Mouse (Mus musculus): ENCODE data around the gene Naxd. TPM values are rescaled to one million over a fixed set of nuclear protein-coding genes. Genes with fewer than 3 reads are reported as not detected.
"Not testable (repeated sequence)": the region's sequence is repeated elsewhere in the genome, so short reads cannot be mapped to it uniquely, and the experiment has no call there.

Gene Naxd
- total RNA-seq, 2 experiments from 2014 or later: 30.1 to 34.4 TPM

- no peak for DNase-seq
Observed at GRCm38 (mm10) chr8:11471309-11471708, 26.0 kb upstream of the Naxd start.

GRCm38 (mm10) chr8:11473072-11473471 lies 24.2 kb upstream of the Naxd start:
- DNase-seq: peak; percentile 51 to 67

GRCm38 (mm10) chr8:11475397-11475796 lies 21.9 kb upstream of the Naxd start:
- no peak for DNase-seq

GRCm38 (mm10) chr8:11475876-11476275 lies 21.4 kb upstream of the Naxd start:
- DNase-seq: peak in 1 of 2 experiments; percentile 25

- peak; percentile 84 to 86 for DNase-seq
Observed at GRCm38 (mm10) chr8:11476338-11477177, 20.7 kb upstream of the Naxd start.

- DNase-seq: no peak
Observed at GRCm38 (mm10) chr8:11477178-11477553, 20.1 kb upstream of the Naxd start.

GRCm38 (mm10) chr8:11477811-11478761 lies 19.2 kb upstream of the Naxd start, which contains the start of gene Rab20:
TSS of gene Rab20 (minus strand) at chr8:11478710.
- DNase-seq: peak; percentile 87 to 89

GRCm38 (mm10) chr8:11478807-11479527 lies 18.3 kb upstream of the Naxd start:
- DNase-seq: peak; percentile 17 to 30

- no peak for DNase-seq
Observed at GRCm38 (mm10) chr8:11479591-11479990, 17.7 kb upstream of the Naxd start.

- DNase-seq: no peak
Observed at GRCm38 (mm10) chr8:11481876-11482275, 15.4 kb upstream of the Naxd start.

GRCm38 (mm10) chr8:11482537-11482936 lies 14.8 kb upstream of the Naxd start:
- peak; percentile 28 to 52 for DNase-seq

- peak; percentile 65 to 90 for DNase-seq
Observed at GRCm38 (mm10) chr8:11486142-11486541, 11.2 kb upstream of the Naxd start.

GRCm38 (mm10) chr8:11487229-11487628 lies 10.1 kb upstream of the Naxd start:
- DNase-seq: no peak

GRCm38 (mm10) chr8:11492340-11492739 lies 5.0 kb upstream of the Naxd start:
- DNase-seq: not testable (repeated sequence)

- no peak for DNase-seq
Observed at GRCm38 (mm10) chr8:11498281-11498680, 975 bp downstream of the Naxd start.

- no peak for DNase-seq
Observed at GRCm38 (mm10) chr8:11498786-11499485, 1.6 kb downstream of the Naxd start.

GRCm38 (mm10) chr8:11503476-11504232 lies 6.3 kb downstream of the Naxd start:
- DNase-seq: no peak

GRCm38 (mm10) chr8:11506074-11506473 lies 8.8 kb downstream of the Naxd start:
- DNase-seq: no peak

- DNase-seq: peak in 1 of 2 experiments; percentile 66
Observed at GRCm38 (mm10) chr8:11506802-11507201, 9.5 kb downstream of the Naxd start.

- DNase-seq: no peak
Observed at GRCm38 (mm10) chr8:11508880-11509279, 11.6 kb downstream of the Naxd start.

- no peak for DNase-seq
Observed at GRCm38 (mm10) chr8:11510971-11511370, 13.7 kb downstream of the Naxd start.
